Mouse (Mus musculus): ENCODE measurements around the gene Npcd.

GRCm38 (mm10) chr15:79785056-79785455 is 49.0 kb downstream of the Npcd start:
- TF ChIP-seq CTCF (conservative IDR thresholded peaks at IDR 0.05; ENCODE audit: insufficient read depth, insufficient read length, low read depth, low read length): no peak
- TF ChIP-seq POLR2A (IDR thresholded peaks at IDR 0.05; ENCODE audit: low read depth, low read length): no peak
